Mouse (Mus musculus): ENCODE measurements around the gene Kcnq5. TPM values are rescaled to one million over a fixed set of nuclear protein-coding genes. Genes with fewer than 3 reads are reported as not detected.

Gene Kcnq5
- 0.10 TPM in 1 of 2 replicates, not detected in the other for polyA plus RNA-seq (2012; ENCODE audit: insufficient read depth, low replicate concordance)

DNA sequence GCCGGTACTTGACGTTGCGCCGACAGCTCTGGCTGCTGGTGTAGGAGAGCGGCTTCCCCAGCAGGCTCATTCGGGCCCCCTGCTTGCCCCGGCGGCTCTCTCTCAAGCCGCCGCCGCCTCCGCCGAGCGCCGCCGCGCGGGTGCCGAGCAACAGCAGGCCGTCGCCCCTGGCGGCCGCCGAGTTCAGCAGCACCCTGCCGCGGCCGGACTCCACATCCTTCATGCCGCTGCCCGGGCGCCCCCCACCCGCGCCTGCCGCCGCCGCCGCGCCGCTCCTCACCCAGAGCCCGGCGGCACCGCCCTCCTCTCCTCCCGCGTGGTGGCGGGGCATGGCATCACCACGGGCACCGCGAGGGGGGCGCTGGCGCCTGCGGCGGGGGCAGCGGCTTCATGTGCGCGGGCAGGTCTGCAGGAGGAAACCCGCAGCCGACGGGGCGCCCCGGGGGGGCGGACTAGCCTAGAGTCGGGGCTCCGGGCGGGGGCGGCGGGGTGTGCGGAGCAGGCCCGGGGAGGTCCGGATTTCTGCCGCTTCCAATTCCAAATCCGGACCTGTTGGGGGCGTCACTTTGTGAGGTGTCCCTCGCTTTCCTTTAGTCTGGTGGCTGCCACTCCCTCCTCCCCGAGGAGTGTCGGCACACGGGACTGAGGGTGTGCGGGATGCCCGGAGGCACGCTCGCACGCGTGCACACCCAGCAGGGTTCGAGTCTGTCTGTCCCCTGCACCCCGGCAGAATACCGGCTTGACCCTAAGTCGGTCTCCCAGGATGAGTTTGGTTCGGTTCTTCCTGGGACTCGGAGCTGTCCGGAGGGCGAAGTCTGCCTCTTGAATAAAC, at the start of gene Kcnq5:
TSS of gene Kcnq5 (minus strand) at position 692 of the 832 bp plus-strand sequence.
- H3K27me3 ChIP-seq (replicated peaks), result peaks cover 25% of the 10 kb centered on the region
- peak within 1 kb of the TSS; percentile 95 for H3K4me3 ChIP-seq (replicated peaks)
- no peaks in the 10 kb centered on the region for H3K9me3 ChIP-seq
- no peaks in the 10 kb centered on the region for H3K36me3 ChIP-seq (replicated peaks; ENCODE audit: low read length)
- no peak for TF ChIP-seq GATA1 (IDR thresholded peaks at IDR 0.05; ENCODE audit: borderline replicate concordance, low read length)
- H3K4me1 ChIP-seq, result peaks cover 49% of the 10 kb centered on the region

DNA sequence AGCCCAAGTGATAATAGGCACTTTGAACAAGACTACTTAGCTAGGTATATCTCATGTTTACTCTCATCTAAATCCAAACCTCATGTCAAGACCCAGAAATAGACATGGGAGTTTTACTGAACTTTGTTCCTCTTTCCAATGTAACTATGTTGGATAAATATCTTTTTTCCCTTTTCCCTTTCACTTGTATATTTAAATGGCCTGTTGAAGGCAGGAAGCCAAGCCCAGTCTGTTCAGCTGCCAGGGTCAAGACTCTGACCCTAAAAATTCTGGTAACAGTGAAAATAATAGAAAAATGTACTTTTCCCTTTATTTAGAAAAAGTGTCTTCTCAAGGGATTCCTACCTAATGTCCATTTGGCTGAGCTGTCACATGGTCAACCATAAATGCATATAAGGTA, 18.0 kb upstream of the Kcnq5 start:
- Histone ChIP-seq H3K36me3 (replicated peaks; ENCODE audit: low read length) (no peaks in the 10 kb centered on the region), H3K9me3 (no peaks in the 10 kb centered on the region), H3K27me3 (replicated peaks) (no peaks in the 10 kb centered on the region), H3K4me1 (peaks cover 7% of the 10 kb centered on the region; the same call in 1 of the 2 replicates), H3K4me3 (replicated peaks) (no peak overlapping the region)
- TF ChIP-seq FLI1 (IDR thresholded peaks at IDR 0.05; ENCODE audit: low read length) (no peak), GATA1 (IDR thresholded peaks at IDR 0.05; ENCODE audit: borderline replicate concordance, low read length) (no peak)

DNA sequence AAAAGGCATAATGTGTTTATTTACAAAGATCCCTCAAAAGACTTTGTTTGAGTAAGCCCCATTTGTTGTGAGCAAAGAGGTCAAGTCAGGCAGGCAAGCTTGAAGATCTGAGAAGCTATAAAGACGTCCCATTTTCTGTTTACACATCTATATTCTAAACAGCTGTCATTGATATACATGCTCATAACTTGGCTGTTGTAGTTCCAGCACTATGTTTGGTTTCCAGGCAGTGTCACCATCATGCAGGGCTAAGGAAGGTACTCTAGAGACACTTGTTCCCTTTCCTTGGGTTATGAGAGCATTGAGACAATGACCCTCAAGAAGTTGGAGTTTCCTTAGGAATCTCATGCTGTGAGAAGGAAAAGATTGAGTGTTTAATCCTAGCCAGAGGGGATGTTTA, 17.6 kb upstream of the Kcnq5 start:
- no peak for TF ChIP-seq GATA1 (IDR thresholded peaks at IDR 0.05; ENCODE audit: borderline replicate concordance, low read length)
- no peak for TF ChIP-seq FLI1 (IDR thresholded peaks at IDR 0.05; ENCODE audit: low read length)
- Histone ChIP-seq H3K36me3 (replicated peaks; ENCODE audit: low read length) (no peaks in the 10 kb centered on the region), H3K9me3 (no peaks in the 10 kb centered on the region), H3K4me3 (replicated peaks) (no peak overlapping the region), H3K4me1 (peaks cover 7% of the 10 kb centered on the region; the same call in 1 of the 2 replicates), H3K27me3 (replicated peaks) (no peaks in the 10 kb centered on the region)

DNA sequence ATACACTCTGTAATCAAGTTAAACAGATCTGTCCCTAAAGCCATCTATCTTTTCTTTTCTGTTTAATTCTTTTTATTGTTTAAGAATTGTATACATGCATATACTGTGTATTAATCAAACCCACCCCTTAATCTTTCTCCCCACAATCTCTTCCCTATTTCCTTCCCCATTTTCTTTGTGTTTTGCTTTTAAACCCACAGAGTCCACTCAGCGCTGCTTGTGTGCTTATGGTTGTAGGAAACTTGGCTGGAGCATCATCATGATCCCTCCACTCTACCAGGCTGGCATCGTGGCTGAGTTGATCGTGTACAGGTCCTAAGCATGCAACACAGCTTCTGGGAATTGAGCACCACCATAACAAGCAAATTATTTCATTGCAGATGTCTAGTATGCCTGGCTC, 12.3 kb upstream of the Kcnq5 start:
- Histone ChIP-seq H3K36me3 (replicated peaks; ENCODE audit: low read length) (no peaks in the 10 kb centered on the region), H3K4me3 (replicated peaks) (no peak overlapping the region), H3K9me3 (no peaks in the 10 kb centered on the region), H3K27me3 (replicated peaks) (no peaks in the 10 kb centered on the region), H3K4me1 (no peaks in the 10 kb centered on the region)
- TF ChIP-seq GATA1 (IDR thresholded peaks at IDR 0.05; ENCODE audit: borderline replicate concordance, low read length), result no peak

- Histone ChIP-seq H3K4me3 (replicated peaks) (no peak overlapping the region), H3K27me3 (replicated peaks) (peaks cover 7% of the 10 kb centered on the region), H3K36me3 (replicated peaks; ENCODE audit: low read length) (no peaks in the 10 kb centered on the region), H3K4me1 (peaks cover 18% of the 10 kb centered on the region), H3K9me3 (no peaks in the 10 kb centered on the region)
- TF ChIP-seq GATA1 (IDR thresholded peaks at IDR 0.05; ENCODE audit: borderline replicate concordance, low read length) (no peak), FLI1 (IDR thresholded peaks at IDR 0.05; ENCODE audit: low read length) (no peak)
Measured at GRCm38 (mm10) chr1:21967139-21967538, 5.4 kb upstream of the Kcnq5 start.

DNA sequence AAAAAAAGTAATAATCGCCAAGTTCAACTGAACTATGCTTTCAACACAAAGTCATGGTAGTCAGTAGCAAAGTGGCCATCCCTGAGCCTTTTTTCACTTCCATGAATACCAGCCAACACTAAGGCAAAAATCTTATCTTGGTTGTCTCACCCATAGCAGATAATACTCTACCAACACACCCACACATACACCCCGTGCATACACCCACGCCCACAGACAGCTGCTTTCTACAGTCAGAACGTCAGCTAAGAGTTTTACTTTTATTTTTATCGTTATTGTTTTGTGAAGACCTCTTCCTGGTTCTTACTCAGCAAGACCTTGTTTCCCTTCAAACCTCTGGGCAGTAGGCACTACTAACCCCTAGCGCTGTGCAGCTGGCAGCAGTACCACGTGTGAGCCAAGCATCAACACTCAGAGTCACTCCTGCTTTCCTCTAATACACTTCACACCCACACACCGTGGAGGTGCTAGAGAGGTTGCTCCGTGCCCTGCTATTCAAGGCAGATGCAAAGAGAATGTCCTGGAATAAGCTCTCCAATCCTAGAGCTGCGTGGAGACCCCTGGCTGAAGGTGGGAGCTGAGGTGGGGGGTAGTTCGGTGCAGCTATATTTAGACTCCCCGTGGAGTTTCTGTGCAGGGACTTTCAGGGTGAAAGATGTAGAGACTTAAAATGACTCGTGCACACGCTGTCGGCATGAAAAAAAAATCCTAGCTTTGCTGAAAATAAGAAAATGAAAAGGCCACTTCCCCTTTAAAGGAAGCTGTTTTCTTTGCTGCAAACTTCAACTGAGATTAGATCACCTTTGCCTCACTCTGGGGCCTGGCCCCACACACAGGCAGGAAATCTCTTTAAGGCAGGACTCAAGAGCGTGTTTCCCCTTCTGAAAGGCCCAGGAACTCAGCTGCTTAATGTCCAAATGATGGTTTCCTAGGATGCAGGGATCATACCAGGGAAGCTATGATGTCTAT, 1.4 kb upstream of the Kcnq5 start:
- Histone ChIP-seq H3K9me3 (no peaks in the 10 kb centered on the region), H3K36me3 (replicated peaks; ENCODE audit: low read length) (no peaks in the 10 kb centered on the region), H3K27me3 (replicated peaks) (peaks cover 25% of the 10 kb centered on the region), H3K4me3 (replicated peaks) (peak overlapping the region; percentile 95), H3K4me1 (peaks cover 45% of the 10 kb centered on the region)
- TF ChIP-seq GATA1 (IDR thresholded peaks at IDR 0.05; ENCODE audit: borderline replicate concordance, low read length) (no peak), FLI1 (IDR thresholded peaks at IDR 0.05; ENCODE audit: low read length) (no peak)

- Histone ChIP-seq H3K4me1 (peaks cover 49% of the 10 kb centered on the region), H3K36me3 (replicated peaks; ENCODE audit: low read length) (no peaks in the 10 kb centered on the region), H3K4me3 (replicated peaks) (peak overlapping the region; percentile 95), H3K9me3 (no peaks in the 10 kb centered on the region), H3K27me3 (replicated peaks) (peaks cover 25% of the 10 kb centered on the region)
- TF ChIP-seq GATA1 (IDR thresholded peaks at IDR 0.05; ENCODE audit: borderline replicate concordance, low read length), result no peak
- no peak for TF ChIP-seq FLI1 (IDR thresholded peaks at IDR 0.05; ENCODE audit: low read length)
Measured at GRCm38 (mm10) chr1:21962083-21962471, 335 bp upstream of the Kcnq5 start.

DNA sequence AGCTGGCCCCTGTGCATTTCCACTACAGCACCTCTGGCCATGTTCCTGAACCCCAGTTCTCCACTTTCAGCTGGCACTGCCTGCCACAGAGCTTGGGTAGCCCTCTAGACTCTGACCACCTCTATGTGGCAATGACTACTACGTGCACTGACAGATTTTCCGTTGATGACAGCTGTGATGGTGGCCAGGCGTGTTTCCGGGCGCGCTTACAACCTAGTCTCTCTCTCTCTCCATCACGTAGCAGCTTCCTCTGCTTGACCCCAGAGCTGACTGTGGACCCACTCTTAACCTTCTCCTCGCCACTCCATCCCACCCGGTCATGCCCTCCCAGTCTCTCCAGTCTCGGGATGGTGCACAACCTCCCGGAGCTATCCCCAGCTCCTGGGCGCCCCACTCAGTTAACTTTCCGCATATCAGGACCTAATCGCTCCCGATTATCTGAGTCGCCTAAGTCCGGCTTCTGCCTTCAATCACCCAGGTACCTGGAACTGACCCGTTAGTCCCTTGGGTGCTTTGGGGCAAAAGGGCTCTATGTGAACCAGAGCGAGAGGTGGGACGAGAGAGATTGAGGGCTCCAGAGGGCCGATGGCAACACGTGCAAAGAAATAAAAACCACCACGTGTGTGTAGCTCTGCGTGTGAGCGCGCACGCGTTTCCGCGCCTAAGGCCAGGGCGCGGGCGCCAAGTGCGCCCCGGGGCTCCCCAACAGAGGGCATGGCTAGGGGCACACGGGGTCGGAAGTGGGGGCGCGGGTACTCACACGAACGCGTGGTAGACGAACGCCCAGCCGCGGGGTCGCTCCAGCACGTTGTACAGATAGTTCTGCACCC, 1.1 kb downstream of the Kcnq5 start:
- H3K4me1 ChIP-seq, result peaks cover 49% of the 10 kb centered on the region
- H3K36me3 ChIP-seq (replicated peaks; ENCODE audit: low read length), result no peaks in the 10 kb centered on the region
- H3K4me3 ChIP-seq (replicated peaks), result peak overlapping the region; percentile 95
- TF ChIP-seq GATA1 (IDR thresholded peaks at IDR 0.05; ENCODE audit: borderline replicate concordance, low read length), result no peak
- no peak for TF ChIP-seq FLI1 (IDR thresholded peaks at IDR 0.05; ENCODE audit: low read length)
- no peaks in the 10 kb centered on the region for H3K9me3 ChIP-seq
- peaks cover 25% of the 10 kb centered on the region for H3K27me3 ChIP-seq (replicated peaks)

DNA sequence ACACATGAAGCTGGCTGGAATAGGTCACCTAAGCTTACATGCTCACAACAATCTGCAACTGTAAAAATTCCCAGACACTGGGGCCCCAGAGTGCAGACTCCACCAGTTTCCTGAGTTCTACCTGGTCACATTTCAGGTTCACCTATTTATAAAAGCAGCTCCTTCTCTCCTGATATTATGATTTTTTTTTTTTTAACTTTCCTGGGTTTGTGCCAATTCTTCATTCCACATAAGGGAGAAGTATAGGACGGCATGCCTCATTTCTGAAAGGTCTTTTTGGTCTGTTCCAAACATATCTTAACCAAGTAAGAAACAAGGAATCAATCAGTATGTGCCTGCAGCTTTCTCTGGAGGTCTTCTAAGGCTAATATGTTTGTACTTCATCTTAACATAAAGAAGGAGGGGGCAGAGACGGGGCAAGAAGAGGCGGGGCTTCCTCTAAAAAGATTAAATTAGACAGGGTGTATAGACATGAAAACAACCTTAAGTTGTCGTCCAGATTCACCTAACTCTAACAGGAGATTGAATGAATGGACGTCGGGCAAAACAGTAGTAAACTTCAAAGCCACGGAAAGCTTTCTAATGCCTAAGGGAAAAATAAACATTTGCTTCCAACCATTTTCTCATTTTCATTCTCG, 2.0 kb downstream of the Kcnq5 start:
- peak overlapping the region; percentile 95 for H3K4me3 ChIP-seq (replicated peaks)
- H3K36me3 ChIP-seq (replicated peaks; ENCODE audit: low read length), result no peaks in the 10 kb centered on the region
- peaks cover 25% of the 10 kb centered on the region for H3K27me3 ChIP-seq (replicated peaks)
- no peaks in the 10 kb centered on the region for H3K9me3 ChIP-seq
- no peak for TF ChIP-seq FLI1 (IDR thresholded peaks at IDR 0.05; ENCODE audit: low read length)
- no peak for TF ChIP-seq GATA1 (IDR thresholded peaks at IDR 0.05; ENCODE audit: borderline replicate concordance, low read length)
- H3K4me1 ChIP-seq, result peaks cover 49% of the 10 kb centered on the region
